Mouse (Mus musculus): Measurements from ENCODE around the gene Abat. TPM values are rescaled to one million over a fixed set of nuclear protein-coding genes. Genes with fewer than 3 reads are reported as not detected.

The Abat gene
- total RNA-seq, 2 experiments from 2014 or later = 64.8 to 124 TPM

GRCm38 (mm10) chr16:8668386-8668785, 155.2 kb downstream of the Abat start:
- DNase-seq (ENCODE audit: low spot score in 2 of 2) = no peak

- no peak for DNase-seq (ENCODE audit: low spot score in 2 of 2)
Observed at GRCm38 (mm10) chr16:8669432-8669831, 156.2 kb downstream of the Abat start.

GRCm38 (mm10) chr16:8670041-8671035, 157.1 kb downstream of the Abat start:
- no peak for DNase-seq (ENCODE audit: low spot score in 2 of 2)

Small RNAs within 50 kb of the gene (microRNA-seq; reads per million reads assigned to microRNA genes)
- 0 reads per million in 2 experiments for gene Gm22137 (ENCODE audit: borderline number of aligned reads in 2 of 2)

Other genes with a start within 250 kb of the Abat start
- gene Tmem114, start 88.3 kb upstream of the Abat start, total RNA-seq (2021) = not detected
- 10 to 100 TPM; 13.3 to 18.1 TPM for gene Mettl22, start 42.6 kb upstream of the Abat start, total RNA-seq (2021)
- gene Pmm2, start 124.2 kb downstream of the Abat start, total RNA-seq (2021) = 10 to 100 TPM; 57.0 to 57.3 TPM
- 10 to 100 TPM; 16.5 to 20.2 TPM for gene Tmem186, start 124.3 kb downstream of the Abat start, total RNA-seq (2021)
- 100 to 1,000 TPM in 1 of 2 experiments, 10 to 100 TPM in 1; 61.8 to 134 TPM for gene Carhsp1, start 158.7 kb downstream of the Abat start, total RNA-seq (2021)
- not detected for gene Gm5767, start 167.3 kb downstream of the Abat start, total RNA-seq (2021)